Mouse (Mus musculus): ENCODE data around the gene Tfec.

Tfec gene

GRCm38 (mm10) chr6:16898251-16898862 lies at the start of gene Tfec:
Gene Tfec (minus strand): TSS chr6:16898441.
- no peak for DNase-seq (ENCODE audit: low read depth)

GRCm38 (mm10) chr6:16947837-16948236 lies 49.6 kb upstream of the Tfec start:
- no peak for DNase-seq (ENCODE audit: low read depth)

- no peak for DNase-seq (ENCODE audit: low read depth)
Measured at GRCm38 (mm10) chr6:16943513-16943912, 45.3 kb upstream of the Tfec start.

GRCm38 (mm10) chr6:16942433-16942832 lies 44.2 kb upstream of the Tfec start:
- DNase-seq (ENCODE audit: low read depth), result no peak

- DNase-seq (ENCODE audit: low read depth), result no peak
Measured at GRCm38 (mm10) chr6:16931059-16931458, 32.8 kb upstream of the Tfec start.

GRCm38 (mm10) chr6:16920111-16920656 lies 21.9 kb upstream of the Tfec start:
- DNase-seq (ENCODE audit: low read depth), result no peak

- DNase-seq (ENCODE audit: low read depth), result peak; percentile 10
Measured at GRCm38 (mm10) chr6:16891819-16892218, 6.4 kb downstream of the Tfec start.

- no peak for DNase-seq (ENCODE audit: low read depth)
Measured at GRCm38 (mm10) chr6:16883537-16884307, 14.5 kb downstream of the Tfec start.

- no peak for DNase-seq (ENCODE audit: low read depth)
Measured at GRCm38 (mm10) chr6:16874021-16874542, 24.2 kb downstream of the Tfec start.

- no peak for DNase-seq (ENCODE audit: low read depth)
Measured at GRCm38 (mm10) chr6:16870067-16870466, 28.2 kb downstream of the Tfec start.

GRCm38 (mm10) chr6:16868314-16868713 lies 29.9 kb downstream of the Tfec start:
- DNase-seq (ENCODE audit: low read depth), result no peak

GRCm38 (mm10) chr6:16862753-16863508 lies 35.3 kb downstream of the Tfec start:
- DNase-seq (ENCODE audit: low read depth), result no peak

- no peak for DNase-seq (ENCODE audit: low read depth)
Measured at GRCm38 (mm10) chr6:16862050-16862449, 36.2 kb downstream of the Tfec start.

- no peak for DNase-seq (ENCODE audit: low read depth)
Measured at GRCm38 (mm10) chr6:16855879-16856545, 42.2 kb downstream of the Tfec start.

GRCm38 (mm10) chr6:16854977-16855376 lies 43.3 kb downstream of the Tfec start:
- DNase-seq (ENCODE audit: low read depth), result no peak

GRCm38 (mm10) chr6:16846521-16846920 lies 51.7 kb downstream of the Tfec start:
- no peak for DNase-seq (ENCODE audit: low read depth)

- DNase-seq (ENCODE audit: low read depth), result no peak
Measured at GRCm38 (mm10) chr6:16835631-16836030, 62.6 kb downstream of the Tfec start.

GRCm38 (mm10) chr6:16828304-16828703 lies 69.9 kb downstream of the Tfec start:
- DNase-seq (ENCODE audit: low read depth), result no peak

- no peak for DNase-seq (ENCODE audit: low read depth)
Measured at GRCm38 (mm10) chr6:16821985-16822384, 76.3 kb downstream of the Tfec start.

- DNase-seq (ENCODE audit: low read depth), result no peak
Measured at GRCm38 (mm10) chr6:16806302-16806701, 91.9 kb downstream of the Tfec start.

- peak; percentile 9 for DNase-seq (ENCODE audit: low read depth)
Measured at GRCm38 (mm10) chr6:16797669-16798068, 100.6 kb downstream of the Tfec start.

GRCm38 (mm10) chr6:16796914-16797313 lies 101.3 kb downstream of the Tfec start:
- no peak for DNase-seq (ENCODE audit: low read depth)
